Mouse (Mus musculus) layer of hippocampus, adult 2 months (tissue): ENCODE data around the gene Agtpbp1. TPM values are rescaled to one million over a fixed set of nuclear protein-coding genes. Genes with fewer than 3 reads are reported as not detected.
"Not testable (repeated sequence)": the region's sequence is repeated elsewhere in the genome, so short reads cannot be mapped to it uniquely, and the experiment has no call there.

Source experiments
- DNase-seq, 2 experiments: peaks; one replicate each; pipeline ENCODE4 v3.0.0; 2022; ENCODE audit warnings: low spot score in 2 of 2
- H3K27ac ChIP-seq: fragments of 200-600 bp; 2 replicates; pipeline ENCODE4 v1.8.1; 2022
- H3K4me3 ChIP-seq: fragments of 200-600 bp; 2 replicates; pipeline ENCODE4 v1.8.1; 2022; ENCODE audit warnings: mild to moderate bottlenecking
- CTCF ChIP-seq: fragments of 200-600 bp; conservative IDR thresholded peaks from 2 replicates; pipeline ENCODE4 v1.8.1; 2022; ENCODE audit warnings: antibody characterized with exemption, mild to moderate bottlenecking, moderate library complexity
- total RNA-seq, 2 experiments: library from RNA; stranded (reverse); gene quantifications; 2 replicates each; pipeline ENCODE4 v1.2.3; 2021

Gene Agtpbp1
- total RNA-seq, 2 experiments from 2014 or later = 374 to 406 TPM

- Histone ChIP-seq H3K27ac (peak overlapping the region; percentile 62; the same call in 1 of the 2 replicates), H3K4me3 (no peak overlapping the region)
- no peak for TF ChIP-seq CTCF
- no peak for DNase-seq
Measured at GRCm38 (mm10) chr13:59481484-59481855, 103.6 kb downstream of the Agtpbp1 start.

- no peak for TF ChIP-seq CTCF
- Histone ChIP-seq H3K27ac (peak overlapping the region; percentile 62; the same call in 1 of the 2 replicates), H3K4me3 (no peak overlapping the region)
- DNase-seq = peak; percentile 38 to 50
Measured at GRCm38 (mm10) chr13:59480599-59481483, 104.2 kb downstream of the Agtpbp1 start.

GRCm38 (mm10) chr13:59477928-59478327, 107.1 kb downstream of the Agtpbp1 start:
- not testable (repeated sequence) for DNase-seq, H3K4me3 ChIP-seq

GRCm38 (mm10) chr13:59477451-59477850, 107.6 kb downstream of the Agtpbp1 start:
- no peak for DNase-seq
- Histone ChIP-seq H3K4me3 (no peak overlapping the region), H3K27ac (no peak overlapping the region)
- no peak for TF ChIP-seq CTCF

More at GRCm38 (mm10) chr13:59477928-59478327, 107.1 kb downstream of the Agtpbp1 start:
- H3K27ac ChIP-seq = not testable (repeated sequence)

- H3K27ac ChIP-seq = no peak overlapping the region
- no peak for TF ChIP-seq CTCF
- no peak overlapping the region for H3K4me3 ChIP-seq
- DNase-seq = no peak
Measured at GRCm38 (mm10) chr13:59474973-59475372, 110.1 kb downstream of the Agtpbp1 start.

- no peak for TF ChIP-seq CTCF
- no peak for DNase-seq
- no peak overlapping the region for H3K4me3 ChIP-seq
- H3K27ac ChIP-seq = no peak overlapping the region
Measured at GRCm38 (mm10) chr13:59473341-59473740, 111.7 kb downstream of the Agtpbp1 start.

GRCm38 (mm10) chr13:59472222-59472621, 112.8 kb downstream of the Agtpbp1 start:
- no peak for DNase-seq
- Histone ChIP-seq H3K4me3 (no peak overlapping the region), H3K27ac (no peak overlapping the region)
- peak; percentile 77 for TF ChIP-seq CTCF

- no peak overlapping the region for H3K27ac ChIP-seq
- no peak for TF ChIP-seq CTCF
- no peak for DNase-seq
- H3K4me3 ChIP-seq = no peak overlapping the region
Measured at GRCm38 (mm10) chr13:59469701-59470100, 115.3 kb downstream of the Agtpbp1 start.

GRCm38 (mm10) chr13:59468181-59468802, 116.7 kb downstream of the Agtpbp1 start:
- no peak for TF ChIP-seq CTCF
- DNase-seq = no peak
- H3K27ac ChIP-seq = peak overlapping the region; percentile 67
- no peak overlapping the region for H3K4me3 ChIP-seq

- H3K4me3 ChIP-seq = no peak overlapping the region
- H3K27ac ChIP-seq = peak overlapping the region; percentile 67
- no peak for TF ChIP-seq CTCF
- peak; percentile 35 to 38 for DNase-seq
Measured at GRCm38 (mm10) chr13:59467591-59467990, 117.4 kb downstream of the Agtpbp1 start.

- no peak for DNase-seq
- Histone ChIP-seq H3K4me3 (no peak overlapping the region), H3K27ac (0 out of 2 replicates have a peak overlapping the region, but pooled peaks have one; percentile 23)
- no peak for TF ChIP-seq CTCF
Measured at GRCm38 (mm10) chr13:59460958-59461357, 124.1 kb downstream of the Agtpbp1 start.

GRCm38 (mm10) chr13:59456203-59456602, 128.8 kb downstream of the Agtpbp1 start:
- H3K4me3 ChIP-seq = no peak overlapping the region
- no peak for TF ChIP-seq CTCF
- DNase-seq = no peak
- H3K27ac ChIP-seq = no peak overlapping the region

- no peak overlapping the region for H3K4me3 ChIP-seq
- DNase-seq = no peak
- no peak for TF ChIP-seq CTCF
- H3K27ac ChIP-seq = no peak overlapping the region
Measured at GRCm38 (mm10) chr13:59454001-59454785, 130.8 kb downstream of the Agtpbp1 start.
